Mouse (Mus musculus): ENCODE measurements around the gene P3h1. TPM values are rescaled to one million over a fixed set of nuclear protein-coding genes. Genes with fewer than 3 reads are reported as not detected.

Gene P3h1
- polyA plus RNA-seq, 1 experiment from 2014 or later = 80.0 TPM

- Histone ChIP-seq H3K27ac (replicated peaks) (no peak overlapping the region), H3K4me1 (peaks cover 27% of the 10 kb centered on the region), H3K9me3 (replicated peaks) (no peaks in the 10 kb centered on the region), H3K9ac (no peak overlapping the region), H3K4me2 (replicated peaks) (no peak overlapping the region), H3K4me3 (replicated peaks) (no peak overlapping the region), H3K27me3 (no peaks in the 10 kb centered on the region), H3K36me3 (peaks cover 14% of the 10 kb centered on the region; the same call in 1 of the 2 replicates)
- no peak for ATAC-seq (ENCODE audit: insufficient number of reproducible peaks, low FRiP score, low TSS enrichment, low read depth)
- WGBS = 57% methylated on average over 7 of the region's 7 CpGs
Measured at GRCm38 (mm10) chr4:119252025-119252808, 19.5 kb downstream of the P3h1 start.

GRCm38 (mm10) chr4:119254012-119254618 is 21.4 kb downstream of the P3h1 start:
- no peak overlapping the region for H3K4me2 ChIP-seq (replicated peaks)
- H3K9me3 ChIP-seq (replicated peaks) = no peaks in the 10 kb centered on the region
- no peaks in the 10 kb centered on the region for H3K36me3 ChIP-seq
- H3K4me3 ChIP-seq (replicated peaks) = no peak overlapping the region
- no peaks in the 10 kb centered on the region for H3K27me3 ChIP-seq
- 0 out of 2 replicates have a peak, but pooled peaks have one; percentile 16 for ATAC-seq (ENCODE audit: insufficient number of reproducible peaks, low FRiP score, low TSS enrichment, low read depth)
- peak overlapping the region; percentile 60; the same call in 1 of the 2 replicates for H3K27ac ChIP-seq (replicated peaks)
- H3K4me1 ChIP-seq = peaks cover 20% of the 10 kb centered on the region
- WGBS = 19% methylated on average over 9 of the region's 9 CpGs
- H3K9ac ChIP-seq = no peak overlapping the region

- no peak within 1 kb of the TSS for H3K4me2 ChIP-seq (replicated peaks)
- no peak within 1 kb of the TSS for H3K9ac ChIP-seq
- H3K9me3 ChIP-seq (replicated peaks) = no peaks in the 10 kb centered on the region
- no peak within 1 kb of the TSS for H3K4me3 ChIP-seq (replicated peaks)
- ATAC-seq (ENCODE audit: insufficient number of reproducible peaks, low FRiP score, low TSS enrichment, low read depth) = no peak
- no peaks in the 10 kb centered on the region for H3K36me3 ChIP-seq
- WGBS = 75% methylated on average over 12 of the region's 12 CpGs
- no peaks in the 10 kb centered on the region for H3K27me3 ChIP-seq
- peak within 1 kb of the TSS; percentile 60; the same call in 1 of the 2 replicates for H3K27ac ChIP-seq (replicated peaks)
- H3K4me1 ChIP-seq = peaks cover 20% of the 10 kb centered on the region
Measured at GRCm38 (mm10) chr4:119255351-119255750, 22.6 kb downstream of the P3h1 start, which contains the start of gene Cldn19. Gene Cldn19 (plus strand): TSS chr4:119255414.

- Histone ChIP-seq H3K27ac (replicated peaks) (no peak overlapping the region), H3K4me2 (replicated peaks) (no peak overlapping the region), H3K9ac (no peak overlapping the region), H3K27me3 (no peaks in the 10 kb centered on the region), H3K9me3 (replicated peaks) (no peaks in the 10 kb centered on the region), H3K36me3 (no peaks in the 10 kb centered on the region), H3K4me1 (peaks cover 20% of the 10 kb centered on the region), H3K4me3 (replicated peaks) (no peak overlapping the region)
- no peak for ATAC-seq (ENCODE audit: insufficient number of reproducible peaks, low FRiP score, low TSS enrichment, low read depth)
- 75% methylated on average over 6 of the region's 6 CpGs for WGBS
Measured at GRCm38 (mm10) chr4:119257083-119257482, 24.4 kb downstream of the P3h1 start.

- Histone ChIP-seq H3K36me3 (no peaks in the 10 kb centered on the region), H3K9ac (no peak overlapping the region), H3K4me3 (replicated peaks) (no peak overlapping the region), H3K4me1 (peaks cover 7% of the 10 kb centered on the region), H3K27me3 (no peaks in the 10 kb centered on the region), H3K9me3 (replicated peaks) (no peaks in the 10 kb centered on the region), H3K27ac (replicated peaks) (no peak overlapping the region), H3K4me2 (replicated peaks) (no peak overlapping the region)
- ATAC-seq (ENCODE audit: insufficient number of reproducible peaks, low FRiP score, low TSS enrichment, low read depth) = no peak
- 82% methylated on average over 15 of the region's 15 CpGs for WGBS
Measured at GRCm38 (mm10) chr4:119259344-119260254, 26.9 kb downstream of the P3h1 start.

- H3K36me3 ChIP-seq = no peaks in the 10 kb centered on the region
- H3K4me3 ChIP-seq (replicated peaks) = no peak overlapping the region
- no peak overlapping the region for H3K4me2 ChIP-seq (replicated peaks)
- H3K27ac ChIP-seq (replicated peaks) = no peak overlapping the region
- no peak for ATAC-seq (ENCODE audit: insufficient number of reproducible peaks, low FRiP score, low TSS enrichment, low read depth)
- no peaks in the 10 kb centered on the region for H3K4me1 ChIP-seq
- 65% methylated on average over 7 of the region's 7 CpGs for WGBS
- no peak overlapping the region for H3K9ac ChIP-seq
- H3K9me3 ChIP-seq (replicated peaks) = no peaks in the 10 kb centered on the region
- no peaks in the 10 kb centered on the region for H3K27me3 ChIP-seq
Measured at GRCm38 (mm10) chr4:119261087-119261713, 28.5 kb downstream of the P3h1 start.

- Histone ChIP-seq H3K36me3 (no peaks in the 10 kb centered on the region), H3K27me3 (no peaks in the 10 kb centered on the region), H3K9ac (no peak overlapping the region), H3K4me1 (no peaks in the 10 kb centered on the region), H3K4me3 (replicated peaks) (no peak overlapping the region), H3K4me2 (replicated peaks) (no peak overlapping the region), H3K27ac (replicated peaks) (no peak overlapping the region), H3K9me3 (replicated peaks) (no peaks in the 10 kb centered on the region)
- no peak for ATAC-seq (ENCODE audit: insufficient number of reproducible peaks, low FRiP score, low TSS enrichment, low read depth)
- 92% methylated on average over 5 of the region's 5 CpGs for WGBS
Measured at GRCm38 (mm10) chr4:119262483-119262882, 29.8 kb downstream of the P3h1 start.

GRCm38 (mm10) chr4:119263459-119263858 is 30.7 kb downstream of the P3h1 start:
- whole genome bisulfite sequencing = 71% methylated on average over 3 of the region's 3 CpGs
- no peak for ATAC-seq (ENCODE audit: insufficient number of reproducible peaks, low FRiP score, low TSS enrichment, low read depth)

GRCm38 (mm10) chr4:119266606-119267005 is 33.9 kb downstream of the P3h1 start:
- no peak for ATAC-seq (ENCODE audit: insufficient number of reproducible peaks, low FRiP score, low TSS enrichment, low read depth)

More at GRCm38 (mm10) chr4:119263459-119263858, 30.7 kb downstream of the P3h1 start:
- no peaks in the 10 kb centered on the region for H3K36me3 ChIP-seq
- no peak overlapping the region for H3K27ac ChIP-seq (replicated peaks)
- no peaks in the 10 kb centered on the region for H3K9me3 ChIP-seq (replicated peaks)
- H3K4me1 ChIP-seq = no peaks in the 10 kb centered on the region
- H3K4me2 ChIP-seq (replicated peaks) = no peak overlapping the region
- H3K4me3 ChIP-seq (replicated peaks) = no peak overlapping the region
- H3K27me3 ChIP-seq = no peaks in the 10 kb centered on the region
- no peak overlapping the region for H3K9ac ChIP-seq

GRCm38 (mm10) chr4:119274627-119275026 is 41.9 kb downstream of the P3h1 start:
- Histone ChIP-seq H3K9ac (no peak overlapping the region), H3K9me3 (replicated peaks) (no peaks in the 10 kb centered on the region), H3K4me1 (no peaks in the 10 kb centered on the region), H3K4me2 (replicated peaks) (no peak overlapping the region), H3K27ac (replicated peaks) (no peak overlapping the region), H3K36me3 (peaks cover 88% of the 10 kb centered on the region), H3K4me3 (replicated peaks) (no peak overlapping the region), H3K27me3 (no peaks in the 10 kb centered on the region)
- ATAC-seq (ENCODE audit: insufficient number of reproducible peaks, low FRiP score, low TSS enrichment, low read depth) = no peak
- WGBS = 74% methylated on average over 1 of the region's 1 CpGs

More at GRCm38 (mm10) chr4:119266606-119267005, 33.9 kb downstream of the P3h1 start:
- H3K9ac ChIP-seq = no peak overlapping the region
- WGBS = 76% methylated on average over 13 of the region's 13 CpGs
- H3K4me3 ChIP-seq (replicated peaks) = no peak overlapping the region
- H3K9me3 ChIP-seq (replicated peaks) = no peaks in the 10 kb centered on the region
- no peaks in the 10 kb centered on the region for H3K27me3 ChIP-seq
- H3K4me1 ChIP-seq = no peaks in the 10 kb centered on the region
- peaks cover 17% of the 10 kb centered on the region for H3K36me3 ChIP-seq
- no peak overlapping the region for H3K4me2 ChIP-seq (replicated peaks)
- no peak overlapping the region for H3K27ac ChIP-seq (replicated peaks)
